Mouse (Mus musculus): ENCODE measurements around the gene Stk33. TPM values are rescaled to one million over a fixed set of nuclear protein-coding genes. Genes with fewer than 3 reads are reported as not detected.

Gene Stk33
- polyA plus RNA-seq, 1 experiment from 2014 or later, result 0.42 TPM

GRCm38 (mm10) chr7:109234882-109235640, 203.8 kb downstream of the Stk33 start:
- Histone ChIP-seq H3K4me2 (no peak overlapping the region), H3K9me3 (replicated peaks) (no peaks in the 10 kb centered on the region), H3K27ac (no peak overlapping the region), H3K9ac (no peak overlapping the region), H3K4me3 (replicated peaks) (no peak overlapping the region), H3K27me3 (no peaks in the 10 kb centered on the region), H3K4me1 (0 out of 2 replicates have a peak, but pooled peaks cover 4% of the 10 kb centered on the region), H3K36me3 (no peaks in the 10 kb centered on the region)
- ATAC-seq (replicated peaks; ENCODE audit: low FRiP score), result no peak
- WGBS, result 40% methylated on average over 2 of the region's 2 CpGs

DNA sequence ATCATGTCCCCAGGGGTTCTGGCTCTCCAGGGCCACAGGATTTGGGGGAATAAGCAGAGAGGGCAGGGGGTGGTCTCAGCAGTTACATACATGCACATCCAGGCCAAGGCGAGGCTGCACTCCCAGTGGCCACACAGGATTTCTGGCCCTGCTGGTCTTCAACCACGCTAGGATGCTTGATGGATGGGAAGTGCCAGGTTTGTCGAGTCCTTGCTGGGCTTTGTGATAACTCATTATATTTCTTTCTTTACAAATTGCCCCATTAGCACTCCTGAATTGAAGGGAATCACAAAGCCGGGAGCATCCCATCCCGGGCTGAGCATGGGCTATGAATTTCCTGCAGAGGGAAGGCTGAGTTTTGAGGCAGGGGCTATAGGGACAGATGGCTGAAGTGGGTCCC, 204.4 kb downstream of the Stk33 start:
- Histone ChIP-seq H3K27me3 (no peaks in the 10 kb centered on the region), H3K9me3 (replicated peaks) (no peaks in the 10 kb centered on the region), H3K27ac (no peak overlapping the region), H3K4me1 (0 out of 2 replicates have a peak, but pooled peaks cover 4% of the 10 kb centered on the region), H3K9ac (no peak overlapping the region), H3K4me2 (no peak overlapping the region), H3K36me3 (no peaks in the 10 kb centered on the region), H3K4me3 (replicated peaks) (no peak overlapping the region)
- 51% methylated on average over 5 of the region's 5 CpGs for WGBS
- ATAC-seq (replicated peaks; ENCODE audit: low FRiP score), result no peak

GRCm38 (mm10) chr7:109231881-109232321, 207.0 kb downstream of the Stk33 start:
- 0 out of 2 replicates have a peak, but pooled peaks cover 4% of the 10 kb centered on the region for H3K4me1 ChIP-seq
- H3K4me3 ChIP-seq (replicated peaks), result no peak overlapping the region
- WGBS, result 50% methylated on average over 11 of the region's 11 CpGs
- no peak overlapping the region for H3K27ac ChIP-seq
- no peak for ATAC-seq (replicated peaks; ENCODE audit: low FRiP score)
- no peak overlapping the region for H3K4me2 ChIP-seq
- H3K36me3 ChIP-seq, result no peaks in the 10 kb centered on the region
- H3K27me3 ChIP-seq, result no peaks in the 10 kb centered on the region
- no peak overlapping the region for H3K9ac ChIP-seq
- no peaks in the 10 kb centered on the region for H3K9me3 ChIP-seq (replicated peaks)

DNA sequence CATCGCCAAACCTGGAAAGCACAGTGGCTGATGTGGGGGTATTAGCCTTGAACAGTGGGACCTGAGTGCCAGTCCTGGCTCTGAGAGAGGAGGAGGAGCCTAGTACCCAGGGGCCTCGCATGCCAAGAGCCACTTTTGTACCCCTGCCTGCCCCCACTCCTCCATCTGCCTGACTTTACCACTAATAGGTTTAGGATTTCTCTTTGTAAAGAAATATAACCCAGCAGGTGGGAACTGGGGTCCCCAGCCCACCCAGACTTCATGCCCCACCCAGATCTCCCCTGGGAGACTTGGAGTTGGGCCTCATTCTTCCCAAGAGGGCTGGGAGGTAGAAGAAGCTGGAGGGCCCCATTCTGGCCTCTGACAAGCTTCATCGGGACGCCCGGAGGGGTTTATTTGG, 207.6 kb downstream of the Stk33 start:
- Histone ChIP-seq H3K9me3 (replicated peaks) (no peaks in the 10 kb centered on the region), H3K4me1 (0 out of 2 replicates have a peak, but pooled peaks cover 4% of the 10 kb centered on the region), H3K27me3 (no peaks in the 10 kb centered on the region), H3K36me3 (no peaks in the 10 kb centered on the region), H3K9ac (no peak overlapping the region), H3K27ac (no peak overlapping the region), H3K4me2 (no peak overlapping the region), H3K4me3 (replicated peaks) (no peak overlapping the region)
- WGBS, result 75% methylated on average over 5 of the region's 5 CpGs
- ATAC-seq (replicated peaks; ENCODE audit: low FRiP score), result no peak

- Histone ChIP-seq H3K27me3 (no peaks in the 10 kb centered on the region), H3K9me3 (replicated peaks) (no peaks in the 10 kb centered on the region), H3K4me1 (0 out of 2 replicates have a peak, but pooled peaks cover 4% of the 10 kb centered on the region), H3K36me3 (no peaks in the 10 kb centered on the region), H3K4me3 (replicated peaks) (no peak overlapping the region), H3K4me2 (no peak overlapping the region), H3K27ac (no peak overlapping the region), H3K9ac (no peak overlapping the region)
- ATAC-seq (replicated peaks; ENCODE audit: low FRiP score), result peak; percentile 40; the same call in 1 of the 2 replicates
- 15% methylated on average over 2 of the region's 2 CpGs for WGBS
Measured at GRCm38 (mm10) chr7:109230806-109231205, 208.1 kb downstream of the Stk33 start.

Other genes with a start within 250 kb of the Stk33 start
- 0.03 TPM in 1 of 2 replicates, not detected in the other for gene Trim66, start 69.1 kb upstream of the Stk33 start, polyA plus RNA-seq (2015; fragmentation: Nextera tagmentation; extraction: Ambion mirVana)
- 135 and 148 TPM in 2 replicates for gene Rpl27a, start 80.1 kb upstream of the Stk33 start, polyA plus RNA-seq (2015; fragmentation: Nextera tagmentation; extraction: Ambion mirVana)

Measured in kidney, embryonic 15.5 days (tissue).